Mouse (Mus musculus) embryonic facial prominence, embryonic 11.5 days (tissue): ENCODE results near the gene Gopc. TPM values are rescaled to one million over a fixed set of nuclear protein-coding genes. Genes with fewer than 3 reads are reported as not detected.
A peak's percentile ranks its signal among the peaks of the same experiment; 100 is the strongest.
"Not testable (repeated sequence)": the region's sequence is repeated elsewhere in the genome, so short reads cannot be mapped to it uniquely, and the experiment has no call there.

Source experiments
- ATAC-seq: fragments of 200-750 bp; cut with Nextera tagmentation; replicated peaks from 2 replicates; pipeline ENCODE4 v1.8.0; 2017; ENCODE audit warnings: low read depth; ENCODE audit not compliant: insufficient number of reproducible peaks, low FRiP score, low TSS enrichment
- DNase-seq: peaks from one replicate; pipeline ENCODE4 v3.0.0-alpha.2; 2015; ENCODE audit warnings: low spot score
- H3K27ac ChIP-seq: fragments of 300-500 bp; sonication (generic); replicated peaks from 2 replicates; pipeline ENCODE4 v1.5.1; 2014; ENCODE audit warnings: mild to moderate bottlenecking, low read depth, low read length, control low read depth
- H3K27me3 ChIP-seq: fragments of 300-500 bp; sonication (generic); 2 replicates; pipeline ENCODE4 v1.6.1; 2014; ENCODE audit warnings: mild to moderate bottlenecking, low read length, moderate library complexity, mixed read lengths; ENCODE audit not compliant: control insufficient read depth, insufficient read depth
- H3K36me3 ChIP-seq: fragments of 300-500 bp; sonication (generic); replicated peaks from 2 replicates; pipeline ENCODE4 v1.6.1; 2014; ENCODE audit warnings: low read depth, mild to moderate bottlenecking, low read length, moderate library complexity, mixed read lengths; ENCODE audit not compliant: control insufficient read depth, insufficient read depth
- H3K4me1 ChIP-seq: fragments of 300-500 bp; sonication (generic); 2 replicates; pipeline ENCODE4 v1.6.1; 2014; ENCODE audit warnings: low read length, mixed read lengths; ENCODE audit not compliant: control insufficient read depth, insufficient read depth
- H3K4me2 ChIP-seq: fragments of 300-500 bp; sonication (generic); 2 replicates; pipeline ENCODE4 v1.6.1; 2014; ENCODE audit warnings: low read depth, mild to moderate bottlenecking, control low read depth, low read length, moderate library complexity
- H3K4me3 ChIP-seq: fragments of 300-500 bp; sonication (generic); 2 replicates; pipeline ENCODE4 v1.5.1; 2014; ENCODE audit warnings: low read depth, low read length, control low read depth
- H3K9ac ChIP-seq: fragments of 300-500 bp; sonication (generic); replicated peaks from 2 replicates; pipeline ENCODE4 v1.6.1; 2014; ENCODE audit warnings: mild to moderate bottlenecking, control low read depth, low read length
- H3K9me3 ChIP-seq: fragments of 300-500 bp; sonication (generic); replicated peaks from 2 replicates; pipeline ENCODE4 v1.6.1; 2016; ENCODE audit warnings: mild to moderate bottlenecking, low read length, inconsistent platforms, mixed read lengths; ENCODE audit not compliant: control insufficient read depth
- WGBS: fragments of 180-500 bp; shearing (Covaris S2); extraction: QIAGEN DNeasy Blood & Tissue Kit; methylation state at CpG from one replicate; pipeline ENCODE4 v1.1.7; 2014; 5-methylcytosine and 5-hydroxymethylcytosine counted together
- polyA plus RNA-seq: library from polyadenylated mRNA; unstranded; fragments of >200 nt; fragmentation: Nextera tagmentation; extraction: Ambion mirVana; gene quantifications from 2 replicates; pipeline ENCODE4 v1.2.1, GENCODE M21; 2014

The Gopc gene
- polyA plus RNA-seq, 1 experiment from 2014 or later = 17.3 TPM

DNA sequence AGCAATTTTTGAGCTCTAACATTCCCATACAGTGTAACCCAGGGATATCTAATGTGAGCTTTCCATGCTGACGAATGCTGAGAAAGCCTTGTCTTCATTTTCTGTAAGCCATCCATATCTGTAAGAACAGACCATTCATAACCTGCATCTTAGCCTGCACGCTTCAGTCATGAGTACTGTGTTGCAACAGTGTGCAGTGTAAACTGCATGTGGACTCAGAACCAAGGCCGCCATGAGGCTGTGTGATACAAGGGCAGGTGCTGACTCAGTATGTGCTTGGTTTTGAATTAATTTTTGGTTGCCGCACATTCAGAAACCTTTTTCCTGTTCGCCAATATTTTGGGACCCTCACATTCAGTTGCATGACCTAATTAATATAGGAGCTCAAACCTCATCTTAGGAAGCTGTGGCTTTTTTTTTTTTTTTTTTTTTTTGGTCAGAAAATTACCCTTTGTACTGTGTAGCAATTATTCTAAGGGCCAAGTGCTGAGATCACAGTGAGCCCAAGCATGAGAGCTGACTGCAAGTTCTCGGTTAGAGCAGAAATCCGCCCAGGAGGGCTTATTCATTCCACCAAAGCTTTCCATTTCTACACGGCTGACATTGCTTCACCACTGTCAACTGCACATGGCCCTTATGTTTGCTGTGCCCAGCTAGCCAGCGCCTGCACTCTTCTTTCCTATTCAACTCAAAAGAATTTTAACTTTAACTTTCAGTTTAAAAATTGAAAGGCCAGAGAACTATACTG, 20.9 kb downstream of the Gopc start:
- no peak for DNase-seq
- 92% methylated on average over 9 of the region's 9 CpGs for WGBS
- H3K27me3 ChIP-seq = no peaks in the 10 kb centered on the region
- no peaks in the 10 kb centered on the region for H3K36me3 ChIP-seq
- H3K27ac ChIP-seq = no peak overlapping the region
- no peaks in the 10 kb centered on the region for H3K4me1 ChIP-seq
- no peak overlapping the region for H3K4me2 ChIP-seq
- no peak overlapping the region for H3K4me3 ChIP-seq
- no peaks in the 10 kb centered on the region for H3K9me3 ChIP-seq
- no peak for ATAC-seq
- H3K9ac ChIP-seq = no peak overlapping the region

DNA sequence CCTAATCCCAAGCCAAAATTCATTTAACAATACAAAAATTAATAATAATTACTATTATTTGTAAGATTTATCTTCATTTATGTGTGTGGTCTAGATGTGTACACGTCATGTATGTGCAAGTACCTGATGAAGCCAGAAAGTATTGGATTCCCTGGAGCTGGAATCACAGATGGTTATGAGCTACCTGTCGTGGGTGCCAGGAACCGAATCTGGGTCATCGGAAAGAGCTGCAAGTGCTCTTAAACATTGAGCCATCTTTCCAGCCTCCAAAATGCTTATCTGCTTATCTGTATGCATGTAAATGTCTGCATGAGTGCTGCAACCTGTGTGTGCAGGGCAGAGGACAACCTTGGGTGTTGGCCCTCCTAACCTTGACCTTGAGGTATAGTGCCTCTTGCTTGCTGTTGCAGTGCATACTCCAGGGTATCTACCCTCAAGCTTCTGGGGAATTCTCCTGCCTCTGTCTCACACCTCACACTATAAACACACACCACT, 21.6 kb downstream of the Gopc start:
- Histone ChIP-seq H3K27me3 (no peaks in the 10 kb centered on the region), H3K9me3 (no peaks in the 10 kb centered on the region), H3K4me3 (no peak overlapping the region), H3K4me2 (no peak overlapping the region), H3K4me1 (no peaks in the 10 kb centered on the region), H3K36me3 (no peaks in the 10 kb centered on the region), H3K27ac (no peak overlapping the region), H3K9ac (no peak overlapping the region)
- WGBS = 97% methylated on average over 4 of the region's 4 CpGs
- ATAC-seq = no peak
- DNase-seq = no peak

DNA sequence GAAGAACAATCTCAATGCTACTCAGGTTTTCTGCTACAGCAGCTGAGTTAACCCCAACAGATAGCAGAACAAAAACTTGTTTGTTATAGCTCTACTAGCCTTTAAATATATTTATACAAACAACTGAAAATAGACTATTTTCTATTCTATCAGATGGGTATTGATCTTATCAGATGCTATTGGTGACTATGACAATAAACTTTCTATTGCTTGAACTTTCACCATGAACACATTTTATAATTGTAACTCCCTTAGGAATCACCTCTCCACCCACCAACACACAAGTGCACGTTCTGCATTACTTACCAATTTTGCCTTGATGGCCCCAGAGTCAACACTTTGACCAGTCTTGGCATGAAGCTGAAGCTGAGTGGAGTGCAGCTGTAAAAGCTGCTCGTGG, 23.5 kb downstream of the Gopc start, which contains the start of gene Gm26741:
Gene Gm26741 (plus strand): TSS at position 301 of the 400 bp plus-strand sequence.
- no peaks in the 10 kb centered on the region for H3K27me3 ChIP-seq
- H3K4me1 ChIP-seq = no peaks in the 10 kb centered on the region
- H3K9me3 ChIP-seq = no peaks in the 10 kb centered on the region
- DNase-seq = no peak
- H3K36me3 ChIP-seq = no peaks in the 10 kb centered on the region
- no peak within 1 kb of the TSS for H3K4me3 ChIP-seq
- 88% methylated on average over 2 of the region's 2 CpGs for WGBS
- ATAC-seq = no peak
- no peak within 1 kb of the TSS for H3K9ac ChIP-seq
- no peak within 1 kb of the TSS for H3K4me2 ChIP-seq
- no peak within 1 kb of the TSS for H3K27ac ChIP-seq

DNA sequence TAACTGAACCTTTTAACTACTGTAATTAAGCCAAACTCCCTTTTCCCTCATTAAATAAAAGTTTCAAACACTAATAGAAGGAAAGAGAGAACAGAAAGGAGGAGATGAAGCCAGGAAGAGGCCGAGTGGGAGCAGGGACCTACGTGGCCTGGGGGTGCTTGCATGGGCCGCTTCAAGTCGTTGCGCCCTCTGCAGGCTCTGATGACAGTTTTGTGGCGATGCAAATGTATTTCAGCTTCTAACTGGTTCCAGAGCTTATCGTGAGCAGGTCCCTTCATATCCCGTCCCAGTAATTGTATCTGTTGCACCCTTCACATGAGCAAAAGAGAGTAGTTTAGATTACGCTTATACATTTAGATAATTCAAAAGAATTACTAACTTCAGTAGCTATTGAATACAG, 28.7 kb downstream of the Gopc start:
- Histone ChIP-seq H3K36me3 (no peaks in the 10 kb centered on the region; the same call in 1 of the 2 replicates), H3K27me3 (no peaks in the 10 kb centered on the region), H3K4me2 (no peak overlapping the region), H3K9ac (no peak overlapping the region), H3K9me3 (no peaks in the 10 kb centered on the region), H3K4me1 (no peaks in the 10 kb centered on the region), H3K27ac (no peak overlapping the region), H3K4me3 (no peak overlapping the region)
- 75% methylated on average over 9 of the region's 9 CpGs for WGBS
- ATAC-seq (no peak), DNase-seq (peak; percentile 12)

DNA sequence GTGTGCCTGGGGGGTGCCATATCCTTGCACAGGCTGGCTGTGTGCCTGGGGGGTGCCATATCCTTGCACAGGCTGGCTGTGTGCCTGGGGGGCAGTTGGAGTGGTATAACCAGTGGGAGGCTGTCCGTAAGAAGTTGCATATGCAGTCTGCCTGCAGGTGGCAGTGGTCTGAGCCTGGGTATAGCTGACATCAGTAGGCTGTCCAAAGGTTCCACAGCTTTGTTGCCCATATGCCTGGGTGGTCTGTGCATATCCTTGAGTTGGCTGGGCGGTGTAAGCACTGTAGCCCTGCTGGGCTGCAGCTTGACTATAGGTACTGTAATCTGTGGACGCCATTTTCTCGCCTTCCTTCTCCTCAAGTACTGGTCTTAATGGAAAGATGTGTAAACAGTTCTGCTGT, 38.6 kb downstream of the Gopc start:
- ATAC-seq, H3K4me2 ChIP-seq, H3K4me1 ChIP-seq, H3K9ac ChIP-seq, H3K27ac ChIP-seq, H3K27me3 ChIP-seq, H3K4me3 ChIP-seq, H3K9me3 ChIP-seq, H3K36me3 ChIP-seq, DNase-seq: not testable (repeated sequence)
- 93% methylated on average over 4 of the region's 4 CpGs for WGBS

DNA sequence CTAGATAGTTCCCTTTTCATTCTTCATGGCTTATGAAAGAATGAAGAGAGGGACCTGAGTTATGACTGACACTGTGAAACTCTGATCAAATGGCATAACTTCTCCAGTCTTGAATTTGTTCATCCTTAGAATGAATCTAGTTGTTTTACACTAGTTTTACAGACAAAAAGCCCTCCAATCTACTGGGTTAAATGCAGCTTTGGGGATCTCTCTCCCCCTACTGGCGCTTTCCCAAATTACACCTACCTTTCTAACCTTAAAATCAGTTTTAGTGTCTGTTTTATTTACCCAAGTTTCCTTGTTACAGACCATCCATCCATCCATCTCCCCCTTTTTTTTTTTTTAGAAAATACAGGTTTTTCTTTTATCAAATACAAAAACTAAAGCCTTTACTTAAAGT, 50.9 kb downstream of the Gopc start:
- no peak overlapping the region for H3K4me3 ChIP-seq
- ATAC-seq (no peak), DNase-seq (peak; percentile 68)
- no peaks in the 10 kb centered on the region for H3K9me3 ChIP-seq
- no peak overlapping the region for H3K9ac ChIP-seq
- H3K36me3 ChIP-seq = no peaks in the 10 kb centered on the region; the same call in 1 of the 2 replicates
- 0% methylated on average over 1 of the region's 1 CpGs for WGBS
- no peak overlapping the region for H3K4me2 ChIP-seq
- H3K27me3 ChIP-seq = no peaks in the 10 kb centered on the region
- no peaks in the 10 kb centered on the region for H3K4me1 ChIP-seq
- H3K27ac ChIP-seq = no peak overlapping the region

DNA sequence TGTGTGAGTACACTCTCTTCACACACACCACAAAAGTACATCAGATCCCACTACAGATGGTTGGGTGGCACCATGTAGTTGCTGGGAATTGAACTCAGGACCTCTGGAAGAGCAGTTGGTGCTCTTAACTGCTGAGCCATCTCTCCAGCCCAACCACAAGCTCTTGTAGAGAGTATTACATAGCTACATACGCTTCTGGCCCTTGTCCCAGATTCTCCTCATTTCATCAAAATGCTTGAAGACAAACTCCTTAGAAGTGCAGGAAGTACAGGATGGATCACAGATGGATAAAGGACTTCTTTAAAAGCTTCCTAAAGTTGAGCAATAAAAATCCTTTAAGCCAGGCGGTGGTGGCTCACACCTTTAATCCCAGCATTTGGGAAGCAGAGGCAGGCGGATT, 60.0 kb downstream of the Gopc start:
- no peak for ATAC-seq
- Histone ChIP-seq H3K4me3 (no peak overlapping the region), H3K9me3 (no peaks in the 10 kb centered on the region), H3K36me3 (no peaks in the 10 kb centered on the region; the same call in 1 of the 2 replicates), H3K27ac (no peak overlapping the region), H3K4me2 (no peak overlapping the region), H3K9ac (no peak overlapping the region), H3K27me3 (no peaks in the 10 kb centered on the region), H3K4me1 (no peaks in the 10 kb centered on the region)
- 85% methylated on average over 3 of the region's 3 CpGs for WGBS
- no peak for DNase-seq

DNA sequence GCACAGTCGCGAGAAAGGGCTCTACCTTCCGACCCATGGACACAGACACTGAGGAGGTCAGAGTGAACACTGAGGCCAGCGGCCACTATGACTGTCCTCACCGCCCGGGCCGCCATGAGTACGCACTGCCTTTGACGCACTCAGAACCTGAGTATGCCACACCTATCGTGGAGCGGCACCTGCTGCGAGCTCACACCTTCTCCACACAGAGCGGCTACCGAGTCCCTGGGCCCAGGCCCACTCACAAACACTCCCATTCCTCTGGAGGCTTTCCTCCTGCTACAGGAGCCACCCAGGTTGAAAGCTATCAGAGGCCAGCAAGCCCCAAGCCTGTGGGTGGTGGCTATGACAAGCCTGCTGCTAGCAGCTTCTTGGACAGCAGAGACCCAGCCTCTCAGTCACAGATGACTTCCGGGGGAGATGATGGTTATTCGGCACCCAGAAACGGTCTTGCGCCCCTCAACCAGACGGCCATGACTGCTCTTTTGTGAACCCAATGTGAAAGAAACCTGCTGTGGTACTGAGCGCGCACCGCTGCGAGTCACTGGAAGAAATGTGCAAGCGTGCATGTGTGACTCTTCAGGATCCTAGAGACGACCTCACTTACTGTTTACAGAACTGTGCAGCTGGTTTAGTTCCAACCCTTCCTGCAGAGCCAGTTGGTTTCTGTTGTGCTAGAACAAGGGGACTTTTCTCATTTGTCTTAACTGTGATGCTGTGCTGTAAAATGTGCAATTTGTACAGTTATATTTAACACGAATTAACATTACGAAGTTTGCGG, 62.2 kb downstream of the Gopc start:
- WGBS = 94% methylated on average over 28 of the region's 28 CpGs
- no peak overlapping the region for H3K27ac ChIP-seq
- H3K36me3 ChIP-seq = no peaks in the 10 kb centered on the region; the same call in 1 of the 2 replicates

More for the DNA sequence above, 62.2 kb downstream of the Gopc start:
- ATAC-seq (no peak), DNase-seq (no peak)
- Histone ChIP-seq H3K4me1 (no peaks in the 10 kb centered on the region), H3K9ac (no peak overlapping the region), H3K4me3 (no peak overlapping the region), H3K27me3 (no peaks in the 10 kb centered on the region), H3K9me3 (no peaks in the 10 kb centered on the region), H3K4me2 (no peak overlapping the region)
